Mouse (Mus musculus) megakaryocyte, embryonic 14.5 days (primary cell): Measurements from ENCODE around the gene Ifih1.

ENCODE experiments used
- FLI1 ChIP-seq: IDR thresholded peaks from 2 replicates; pipeline ENCODE4 v1.6.1; 2012; ENCODE audit warnings: low read length, inconsistent platforms, mixed read lengths
- GATA1 ChIP-seq: IDR thresholded peaks from 3 replicates; pipeline ENCODE4 v1.6.1; 2012; ENCODE audit warnings: mixed read lengths, low read length, inconsistent platforms, borderline replicate concordance

- no peak for TF ChIP-seq GATA1
- no peak for TF ChIP-seq FLI1
Observed at GRCm38 (mm10) chr2:62603530-62603929, 42.5 kb downstream of the Ifih1 start.
